ENCODE assay signal across 18 mouse cellular contexts in the genomic region with DNA sequence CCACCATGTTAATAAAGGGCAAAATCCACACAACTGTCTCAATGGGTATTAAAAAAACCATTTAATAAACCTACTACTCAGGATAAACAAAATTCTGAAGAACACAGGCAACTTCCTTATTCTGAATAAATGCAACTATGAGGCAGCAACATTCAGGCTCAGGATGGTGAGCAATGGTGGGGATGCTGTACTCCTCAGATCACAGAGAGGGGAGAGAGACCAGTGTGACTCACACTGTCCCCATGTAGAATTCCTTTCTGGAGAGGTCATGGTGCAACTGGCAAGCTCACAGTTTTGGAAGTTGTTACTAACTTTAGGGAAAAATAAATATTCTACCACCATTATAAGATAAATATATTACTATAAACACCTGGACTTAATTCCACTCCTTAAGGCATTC.
"Had no signal": no experiment of that assay in that cellular context is flagged by ENCODE, and none has a peak within 500 bp of the region (broad histone marks: within the 10 kb centered on the region; RNA-seq: fewer than 3 reads in every experiment).

No protein-coding gene starts in this region.

- H3K9me3 ChIP-seq: midbrain, embryonic 10.5 days; midbrain, embryonic 13.5 days had no signal

- H3K27me3 ChIP-seq: midbrain, embryonic 13.5 days; neural tube, embryonic 13.5 days; neural tube, embryonic 15.5 days had no signal

- H3K4me3 ChIP-seq: midbrain, embryonic 10.5 days; midbrain, embryonic 13.5 days; myocyte; neural tube, embryonic 13.5 days; neural tube, embryonic 15.5 days had no signal

- ATAC-seq: midbrain, embryonic 13.5 days; midbrain, embryonic 16.5 days had no signal

- H3K27ac ChIP-seq: midbrain, embryonic 10.5 days; midbrain, embryonic 13.5 days; neural tube, embryonic 13.5 days; neural tube, embryonic 15.5 days had no signal

- H3K36me3 ChIP-seq: midbrain, embryonic 10.5 days; midbrain, embryonic 13.5 days; neural tube, embryonic 13.5 days; neural tube, embryonic 15.5 days had no signal

- H3K4me2 ChIP-seq: lung, embryonic 14.5 days; midbrain, embryonic 13.5 days; neural tube, embryonic 13.5 days; neural tube, embryonic 15.5 days had no signal

- DNase-seq: lung, adult 18-20 months; lung, embryonic 14.5 days; lung, postnatal 14 days; lung, postnatal 36 days; retina, postnatal 1 day; right cerebral cortex, adult 18-20 months; right cerebral cortex, postnatal 25 days; right cerebral cortex, postnatal 4 days; spleen, adult 18-20 months; thymus, adult 18-20 months; thymus, postnatal 14 days; thymus, postnatal 36 days had no signal

- H3K4me1 ChIP-seq: midbrain, embryonic 13.5 days; neural tube, embryonic 15.5 days had no signal

- H3K9ac ChIP-seq: lung, embryonic 14.5 days; midbrain, embryonic 13.5 days; neural tube, embryonic 13.5 days; neural tube, embryonic 15.5 days had no signal
